Mouse (Mus musculus) frontal cortex, postnatal 25 days (tissue): ENCODE results near the gene Il10rb.
"Not testable (repeated sequence)": the region's sequence is repeated elsewhere in the genome, so short reads cannot be mapped to it uniquely, and the experiment has no call there.

ENCODE experiments used
- DNase-seq, 2 experiments: peaks; one replicate each; pipeline ENCODE4 v3.0.0; 2022; ENCODE audit warnings: low spot score in 2 of 2

Il10rb gene

DNA sequence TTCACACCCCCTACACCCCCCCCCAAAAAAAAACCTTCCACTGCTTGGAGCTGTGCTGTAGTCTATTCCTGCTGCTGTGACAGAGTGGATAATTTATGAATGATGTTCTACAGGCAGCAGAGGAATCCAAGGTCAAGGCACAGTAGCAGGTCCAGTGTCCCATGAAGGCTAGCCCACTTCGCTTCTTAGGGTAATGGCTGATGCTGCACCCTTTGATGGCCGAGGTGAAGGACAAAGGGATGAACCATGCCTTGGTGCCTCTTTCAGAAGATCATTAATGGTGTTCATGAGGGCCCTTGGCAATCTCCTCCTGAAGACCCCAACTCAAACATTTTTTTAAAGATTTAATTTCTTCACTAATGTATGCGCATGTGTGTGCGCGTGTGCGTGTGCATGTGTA is 10.4 kb downstream of the Il10rb start:
- DNase-seq: no peak

DNA sequence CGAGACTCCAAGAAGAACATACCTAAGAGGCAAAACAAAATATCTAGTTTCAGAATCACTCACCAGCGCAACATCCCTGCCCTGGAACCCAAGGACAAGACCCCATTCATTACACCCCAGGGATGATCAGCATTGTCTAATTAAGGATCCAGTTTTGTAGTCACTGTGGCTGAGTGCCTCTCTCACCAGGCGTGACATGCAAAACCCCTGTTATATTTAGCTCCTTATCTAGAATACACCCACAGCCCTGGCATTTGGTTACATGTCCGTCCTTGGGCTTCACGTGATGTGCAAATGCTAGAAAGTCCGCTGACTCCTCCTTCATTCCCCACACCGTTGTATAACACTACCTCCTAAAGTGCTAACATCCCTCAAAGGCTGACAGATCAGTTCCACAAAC is 11.0 kb downstream of the Il10rb start:
- DNase-seq: no peak

GRCm38 (mm10) chr16:91418531-91418930 is 12.6 kb downstream of the Il10rb start:
- DNase-seq: no peak

DNA sequence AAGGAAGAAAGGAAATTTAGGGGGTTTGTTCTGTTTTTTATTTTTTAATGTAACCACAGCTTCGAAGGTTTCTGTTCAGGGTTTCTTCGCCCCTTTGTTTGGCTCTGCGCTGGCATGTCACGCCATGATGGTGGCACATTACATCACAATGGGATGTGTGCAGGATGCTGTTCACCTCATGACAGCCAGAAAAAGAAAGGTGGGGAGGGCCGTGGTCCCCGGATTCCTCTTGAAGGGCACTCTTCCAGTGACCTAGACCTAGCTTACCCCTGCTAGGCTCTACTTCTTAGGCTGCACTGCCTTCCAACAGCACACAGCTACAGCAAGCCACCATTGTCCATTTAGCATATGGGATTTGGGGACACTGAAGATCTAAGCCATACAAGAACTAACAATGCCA is 19.9 kb downstream of the Il10rb start:
- DNase-seq: no peak

GRCm38 (mm10) chr16:91426586-91426985 is 20.6 kb downstream of the Il10rb start:
- no peak for DNase-seq

- no peak for DNase-seq
Measured at GRCm38 (mm10) chr16:91427461-91427860, 21.5 kb downstream of the Il10rb start.

- DNase-seq: no peak
Measured at GRCm38 (mm10) chr16:91428259-91428865, 22.4 kb downstream of the Il10rb start.

DNA sequence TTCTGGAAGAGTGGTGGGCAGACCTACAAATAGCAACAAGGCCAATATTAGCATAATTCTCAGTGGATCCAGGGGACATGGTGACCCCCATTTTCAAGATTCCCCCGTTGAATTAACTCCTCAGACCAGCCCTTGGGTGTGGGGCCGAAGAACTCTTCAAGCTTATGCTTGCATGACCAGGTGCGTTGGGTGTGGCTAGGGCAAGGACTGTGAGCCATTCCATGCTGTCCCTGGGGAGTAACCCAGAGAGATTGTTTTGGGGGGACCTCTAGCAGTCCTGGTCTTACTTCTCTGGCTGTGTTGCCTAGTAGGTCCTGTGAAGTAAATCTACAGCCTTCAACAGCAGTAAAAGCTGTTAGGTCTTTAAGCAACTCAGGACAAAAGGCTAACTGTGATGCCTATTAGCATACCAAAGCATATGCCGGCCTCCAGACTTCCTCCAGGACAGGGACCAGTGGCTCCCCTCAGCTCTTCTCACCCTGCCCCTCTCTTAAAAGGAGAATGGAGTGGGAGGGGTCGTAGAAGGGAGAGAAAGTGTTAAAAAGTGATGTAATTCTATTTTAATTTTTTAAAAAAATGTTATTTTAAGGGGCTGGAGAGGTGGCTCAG is 26.9 kb downstream of the Il10rb start:
- DNase-seq: no peak

DNA sequence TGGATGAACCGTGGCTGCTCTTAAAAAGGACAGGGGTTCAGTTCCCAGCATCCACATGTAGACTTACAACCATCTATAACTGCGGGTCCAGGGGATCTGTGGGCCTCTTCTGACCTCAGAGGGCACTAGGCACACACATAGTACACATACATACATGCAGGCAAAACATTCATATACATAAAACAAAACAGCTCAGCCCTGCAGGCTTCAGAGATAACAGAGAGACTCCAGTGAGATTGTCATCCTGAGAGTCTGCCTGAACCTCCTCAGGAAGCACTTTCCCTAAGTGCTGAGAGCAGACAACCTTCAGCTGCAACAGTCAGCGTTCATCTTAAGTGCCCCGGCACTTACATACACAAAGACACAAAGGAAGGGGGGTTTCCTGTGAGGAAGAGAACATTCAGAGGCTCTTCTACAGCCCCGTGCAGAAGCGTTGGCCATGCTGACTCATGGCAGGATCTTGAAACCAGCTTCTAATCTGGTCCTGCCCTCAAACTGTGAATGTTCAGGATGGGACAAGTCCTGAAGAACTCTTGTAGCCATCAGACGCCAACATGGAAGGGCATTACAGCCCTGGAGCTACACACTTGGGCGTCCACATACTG is 27.5 kb downstream of the Il10rb start:
- DNase-seq: no peak

DNA sequence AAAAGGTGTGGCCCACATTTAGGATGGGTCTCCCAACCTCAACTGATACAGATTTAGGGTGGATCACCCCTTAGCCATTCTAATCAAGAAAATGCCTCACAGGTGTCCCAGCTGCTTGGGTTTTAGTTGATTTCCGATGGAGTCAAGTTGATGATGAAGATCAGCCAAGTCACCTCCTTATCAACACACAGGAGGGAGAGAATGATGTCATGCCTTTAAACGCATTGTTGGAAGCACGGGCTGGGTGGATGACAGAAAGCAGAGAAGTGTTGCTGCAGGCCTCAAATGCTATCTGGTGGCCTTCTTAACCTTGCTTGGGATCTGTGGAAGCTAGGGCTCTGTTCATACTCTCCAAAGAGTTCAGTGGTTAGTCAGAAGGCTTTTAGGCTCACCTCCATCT is 28.2 kb downstream of the Il10rb start:
- no peak for DNase-seq

- no peak for DNase-seq
Measured at GRCm38 (mm10) chr16:91438081-91438480, 32.1 kb downstream of the Il10rb start.

DNA sequence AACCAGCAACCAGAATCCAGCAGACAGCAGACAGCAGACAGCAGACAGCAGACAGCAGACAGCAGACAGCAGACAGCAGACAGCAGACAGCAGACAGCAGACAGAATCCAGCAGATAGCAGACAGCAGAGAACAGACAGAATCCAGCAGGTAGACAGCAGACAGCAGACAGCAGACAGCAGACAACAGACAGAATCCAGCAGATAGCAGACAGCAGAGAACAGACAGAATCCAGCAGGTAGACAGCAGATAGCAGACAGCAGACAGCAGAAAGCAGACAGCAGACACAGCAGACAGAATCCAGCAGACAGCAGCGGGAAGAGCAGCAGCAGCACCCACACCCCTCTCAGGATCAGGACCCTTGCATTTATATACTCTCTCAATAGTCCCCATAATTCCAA is 32.6 kb downstream of the Il10rb start:
- DNase-seq: not testable (repeated sequence)

GRCm38 (mm10) chr16:91441366-91441765 is 35.4 kb downstream of the Il10rb start:
- DNase-seq: no peak

GRCm38 (mm10) chr16:91441811-91442240 is 35.9 kb downstream of the Il10rb start:
- DNase-seq: no peak

GRCm38 (mm10) chr16:91442446-91442845 is 36.5 kb downstream of the Il10rb start:
- no peak for DNase-seq

GRCm38 (mm10) chr16:91443211-91443611 is 37.2 kb downstream of the Il10rb start:
- DNase-seq: no peak

DNA sequence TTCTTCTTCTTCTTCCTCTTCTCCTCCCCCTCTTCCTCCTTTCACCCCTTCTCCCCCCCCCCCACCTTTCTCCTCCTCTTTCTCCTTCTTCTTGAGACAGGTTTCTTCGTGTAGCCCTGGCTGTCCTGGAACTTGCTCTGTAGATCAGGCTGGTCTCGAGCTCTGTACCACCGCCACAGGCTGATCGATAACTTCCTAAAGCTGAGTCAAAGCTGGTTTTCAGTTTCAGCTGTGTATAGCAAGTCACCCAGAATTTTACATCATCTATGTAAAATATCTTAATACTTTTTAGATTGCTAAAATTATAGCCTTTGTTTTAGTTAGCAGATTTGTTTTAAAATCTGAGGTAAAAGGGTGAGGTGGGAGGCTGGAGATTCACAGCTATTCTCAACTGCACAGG is 38.9 kb downstream of the Il10rb start:
- DNase-seq: no peak

DNA sequence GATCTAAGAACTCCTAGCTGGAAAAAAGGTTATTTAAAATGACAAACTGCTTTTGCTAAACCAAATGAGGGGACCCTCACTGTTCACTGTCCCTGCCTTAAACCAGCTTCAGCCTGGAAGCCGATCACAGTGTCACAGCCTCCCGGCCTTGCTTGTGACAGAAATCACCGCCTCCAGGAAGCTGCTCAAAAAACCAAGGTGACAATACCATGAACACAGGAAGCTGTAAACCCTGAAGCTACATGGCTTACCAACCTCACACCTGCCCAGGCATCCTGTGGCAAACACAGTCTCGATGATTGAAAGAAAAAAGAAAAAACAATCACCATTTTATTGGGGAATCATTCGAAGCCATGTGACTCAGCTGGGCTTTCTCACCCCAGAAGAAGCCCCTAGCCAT is 39.6 kb downstream of the Il10rb start:
- no peak for DNase-seq

DNA sequence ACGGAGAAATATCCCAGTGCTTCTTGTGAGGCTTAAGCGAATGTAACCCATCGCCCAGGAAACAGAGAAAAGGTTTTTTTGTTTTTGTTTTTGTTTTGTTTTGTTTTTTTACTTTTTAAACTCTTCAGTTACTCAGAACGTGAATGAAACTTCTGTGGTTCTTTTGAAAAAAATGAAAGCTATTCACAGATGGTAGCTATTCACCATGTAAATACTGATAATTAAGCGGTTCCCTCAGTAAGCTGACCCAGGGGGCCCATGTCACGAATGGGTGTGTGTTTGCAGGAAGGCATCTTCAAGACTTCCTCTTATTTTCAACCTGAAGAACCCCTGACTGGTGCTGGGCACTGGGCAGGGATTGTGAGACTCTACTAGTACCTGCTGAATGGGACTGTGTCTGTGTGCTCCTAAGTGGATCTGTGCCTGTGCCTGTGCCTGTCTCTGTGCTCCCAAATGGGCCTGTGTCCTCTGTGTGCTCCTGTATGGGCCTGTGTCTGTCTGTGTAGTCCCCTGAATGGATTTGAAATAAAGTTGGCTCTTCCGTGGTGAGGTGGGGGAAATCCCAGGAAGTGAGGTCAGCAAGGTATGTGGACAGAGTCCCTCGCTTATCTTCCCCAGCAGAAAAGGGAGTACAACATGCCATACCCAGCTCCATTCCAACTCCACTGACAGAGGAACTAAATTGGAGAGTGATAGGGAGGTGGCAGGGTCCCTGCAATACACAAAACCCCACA is 41.0 kb downstream of the Il10rb start:
- no peak for DNase-seq

GRCm38 (mm10) chr16:91447512-91447900 is 41.5 kb downstream of the Il10rb start:
- no peak for DNase-seq

DNA sequence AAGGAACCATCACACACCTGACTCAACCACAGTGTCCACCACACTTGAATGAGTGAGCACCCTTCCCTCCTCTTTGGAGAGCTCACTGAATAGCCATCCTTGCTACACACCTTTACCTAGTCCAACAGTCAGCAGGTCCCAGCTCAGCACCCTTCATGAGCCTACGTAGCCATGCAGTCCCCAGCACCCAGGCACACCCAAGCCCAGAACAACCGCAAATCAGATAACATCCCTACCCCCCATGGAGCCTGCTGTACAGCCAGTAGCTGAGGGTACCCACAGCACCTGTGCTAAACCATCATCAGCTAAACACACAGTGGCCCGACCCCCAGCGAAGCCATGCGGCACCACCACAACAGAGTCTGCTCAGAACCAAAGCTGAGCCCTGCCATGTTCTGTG is 42.1 kb downstream of the Il10rb start:
- no peak for DNase-seq

- DNase-seq: no peak
Measured at GRCm38 (mm10) chr16:91448895-91449294, 42.9 kb downstream of the Il10rb start.
